Mouse (Mus musculus): ENCODE measurements around the gene Atp5e.

DNA sequence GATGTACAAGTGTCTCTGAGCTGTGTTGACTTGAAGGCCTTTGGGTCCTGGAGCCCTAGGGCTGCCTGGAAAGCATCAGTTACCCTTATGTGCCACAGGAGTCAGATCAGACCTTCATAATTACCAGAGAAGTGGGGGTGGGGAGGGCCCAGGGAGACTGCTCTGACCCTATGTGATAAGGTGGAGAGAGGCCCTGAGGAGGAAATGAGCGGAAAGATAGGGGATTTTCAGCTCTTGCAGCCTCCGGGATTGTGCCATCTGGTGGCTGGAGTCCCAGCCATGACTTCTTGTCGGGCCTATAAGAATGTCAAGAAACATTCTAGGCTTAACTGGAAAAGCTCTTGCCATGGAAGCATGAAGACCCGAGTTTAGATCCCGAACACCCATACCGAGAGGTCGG is 10.2 kb downstream of the Atp5e start:
- TF ChIP-seq CTCF (IDR thresholded peaks at IDR 0.05; ENCODE audit: insufficient read depth, low read depth, low read length) (no peak), POLR2A (IDR thresholded peaks at IDR 0.05; ENCODE audit: insufficient read depth, low read depth, low read length) (no peak)

Data from olfactory bulb, adult 2 months (tissue).